Mouse (Mus musculus) cerebellum, postnatal 25 days (tissue): ENCODE data around the gene Zfp146.
A peak's percentile ranks its signal among the peaks of the same experiment; 100 is the strongest.
"Not testable (repeated sequence)": the region's sequence is repeated elsewhere in the genome, so short reads cannot be mapped to it uniquely, and the experiment has no call there.

Experiments used
- DNase-seq, 2 experiments: peaks; one replicate each; pipeline ENCODE4 v3.0.0; 2021; ENCODE audit warnings: mixed read lengths in 2 of 2

The Zfp146 gene

GRCm38 (mm10) chr7:30189116-30189491 is 19.6 kb upstream of the Zfp146 start:
- no peak for DNase-seq

- DNase-seq: peak in 1 of 2 experiments; percentile 55
Observed at GRCm38 (mm10) chr7:30188344-30189115, 19.0 kb upstream of the Zfp146 start.

DNA sequence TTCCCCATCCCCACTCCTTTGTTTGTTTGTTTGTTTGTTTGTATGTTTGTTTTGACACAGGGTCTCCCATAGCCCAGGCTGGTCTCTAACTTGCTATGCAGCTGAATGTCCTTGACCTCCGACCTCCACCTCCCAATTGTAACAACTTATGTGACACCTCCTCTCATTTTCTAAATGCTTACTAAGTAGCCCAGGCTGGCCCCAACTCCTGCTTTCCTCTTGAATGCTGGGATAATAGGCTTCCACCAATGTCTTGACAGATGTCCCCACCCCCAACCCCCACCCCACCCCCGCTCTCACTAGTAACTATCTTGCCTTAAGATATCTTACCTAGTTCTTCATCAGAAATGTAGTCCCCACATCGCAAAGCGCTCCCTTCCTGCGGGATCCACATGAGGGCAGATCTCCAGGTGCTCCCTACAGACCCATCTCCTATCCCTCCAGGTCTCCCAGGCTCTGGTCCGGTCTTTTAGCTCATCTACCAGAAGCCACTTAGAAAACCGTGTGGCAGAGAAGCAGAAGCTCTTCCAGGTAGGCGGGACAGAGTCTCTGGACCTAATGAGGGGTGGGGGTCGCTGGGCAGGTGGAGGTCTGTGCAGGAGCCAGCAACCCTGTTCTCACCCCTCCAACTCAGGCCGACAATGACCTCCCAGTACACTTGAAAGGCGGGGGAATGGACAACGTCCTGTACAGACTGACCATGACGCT is 15.2 kb upstream of the Zfp146 start:
- DNase-seq: no peak

DNA sequence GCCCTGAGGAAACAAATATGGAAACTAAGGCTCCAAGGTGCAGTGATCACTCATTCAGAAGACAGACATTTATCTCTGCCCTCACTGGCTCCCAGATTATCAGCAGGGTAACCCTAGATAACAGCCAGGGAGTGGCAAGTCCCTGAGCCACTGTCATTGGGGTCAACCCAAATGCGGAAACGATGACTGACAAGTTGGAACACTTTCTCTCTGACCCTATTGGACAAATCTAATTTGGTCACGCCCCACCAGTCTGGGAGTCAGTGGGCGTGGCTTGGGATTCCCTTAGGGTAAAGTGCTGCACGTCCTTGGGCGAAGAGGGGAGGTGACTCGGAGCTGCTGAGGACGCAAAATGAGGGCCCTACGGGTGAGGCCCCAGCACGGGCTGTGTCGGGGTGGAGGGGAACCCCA is 14.3 kb upstream of the Zfp146 start, which contains the start of gene Cox7a1:
Cox7a1 (plus strand) TSS at position 266 of the 411 bp plus-strand sequence.
- DNase-seq: peak; percentile 64 to 80

DNA sequence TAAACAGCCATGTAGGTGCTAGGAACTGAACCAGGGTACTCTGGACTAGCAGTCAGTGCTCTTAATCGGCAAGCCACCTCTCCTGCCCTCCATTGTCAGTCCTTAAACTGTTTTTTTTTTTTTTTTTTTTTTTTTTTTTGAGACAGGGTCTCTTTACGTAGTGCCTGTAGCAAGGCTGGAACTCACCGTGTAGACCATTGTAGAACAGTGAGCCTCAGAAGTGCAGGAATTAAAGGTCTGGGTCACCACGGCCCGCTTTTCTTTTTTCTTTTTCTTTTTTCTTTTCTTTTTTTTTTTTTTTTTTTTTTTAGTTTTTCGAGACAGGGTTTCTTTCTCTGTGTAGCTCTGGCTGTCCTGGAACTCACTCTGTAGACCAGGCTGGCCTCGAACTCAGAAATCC is 13.6 kb upstream of the Zfp146 start:
- DNase-seq: not testable (repeated sequence)

GRCm38 (mm10) chr7:30181929-30182328 is 12.4 kb upstream of the Zfp146 start:
- DNase-seq: peak in 1 of 2 experiments; percentile 45

DNA sequence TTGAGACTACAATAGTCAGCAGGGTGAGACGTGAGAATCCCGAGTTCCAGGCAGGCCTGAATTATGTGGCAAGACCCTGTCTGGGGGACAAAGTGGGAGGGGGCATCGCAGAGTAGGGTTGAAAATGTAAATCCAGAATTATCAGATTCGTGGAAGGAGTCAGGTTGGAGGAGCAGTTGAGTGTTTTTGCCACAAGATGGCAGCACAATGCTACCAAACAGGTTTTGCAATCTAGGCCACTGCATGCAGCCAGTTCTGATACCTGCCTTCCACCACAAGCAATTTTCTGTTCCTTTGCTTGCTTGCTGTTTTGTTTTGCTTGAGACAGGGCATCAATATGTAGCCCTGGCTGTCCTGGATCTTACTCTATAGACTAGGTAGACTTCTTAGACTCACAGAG is 11.8 kb upstream of the Zfp146 start:
- peak; percentile 82 to 88 for DNase-seq

DNA sequence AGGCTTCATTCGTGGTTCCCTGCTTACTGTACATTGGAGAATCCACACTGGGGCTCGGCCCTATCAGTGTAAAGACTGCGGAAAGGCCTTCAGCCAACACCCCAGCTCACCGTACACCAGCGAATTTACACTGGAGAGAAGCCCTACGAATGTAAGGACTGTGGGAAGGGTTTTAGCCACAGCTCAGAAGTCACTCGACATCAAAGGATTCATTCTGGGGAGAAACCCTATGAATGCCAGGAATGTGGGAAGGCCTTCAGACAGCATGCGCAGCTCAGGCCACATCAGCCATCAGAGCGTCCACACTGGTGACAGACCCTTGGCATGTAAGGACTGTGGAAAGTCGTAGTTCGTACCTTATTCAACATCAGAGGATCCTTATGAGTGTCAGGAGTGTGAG is 8.7 kb upstream of the Zfp146 start:
- no peak for DNase-seq

DNA sequence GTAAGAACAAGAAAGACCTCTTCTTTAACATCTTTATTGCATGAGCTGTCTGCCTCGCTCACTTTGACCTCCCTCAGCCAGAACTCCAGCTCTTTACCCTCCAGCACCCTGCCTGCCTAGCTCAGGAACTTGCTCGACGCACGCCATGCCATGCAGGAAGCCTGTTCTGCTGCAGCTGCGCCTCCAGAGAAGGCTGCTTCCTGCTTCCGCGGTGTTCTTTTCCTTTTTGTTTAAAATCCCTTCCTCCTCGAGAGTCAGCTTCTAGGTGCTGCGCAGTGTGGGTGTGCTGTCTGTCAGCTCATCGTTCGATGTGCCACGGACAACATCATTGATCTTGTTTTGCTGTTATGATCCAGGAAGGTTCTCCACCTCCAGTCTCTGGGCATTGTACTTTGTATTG is 6.9 kb upstream of the Zfp146 start:
- no peak for DNase-seq

GRCm38 (mm10) chr7:30170283-30170951 is 867 bp upstream of the Zfp146 start:
- DNase-seq: no peak

- no peak for DNase-seq
Observed at GRCm38 (mm10) chr7:30168914-30169582, 502 bp downstream of the Zfp146 start.

DNA sequence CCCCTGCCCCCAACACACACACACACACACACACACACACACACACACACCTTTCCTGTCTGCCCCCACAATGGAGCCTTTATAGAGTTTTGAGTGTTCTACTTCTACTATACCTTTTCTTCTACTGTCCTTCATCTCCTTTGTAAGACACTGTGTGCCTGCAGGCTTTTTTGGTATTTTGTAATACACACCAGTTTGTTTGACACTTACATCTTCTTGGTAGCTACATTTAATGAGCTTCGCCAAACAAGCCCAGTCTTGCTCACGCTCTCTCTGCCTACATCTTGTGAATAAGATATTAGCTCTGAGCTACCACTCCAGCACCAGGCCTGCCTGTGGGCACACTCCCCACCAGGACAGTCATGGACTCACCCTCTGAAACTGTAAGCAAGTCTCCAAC is 4.8 kb downstream of the Zfp146 start:
- no peak for DNase-seq

DNA sequence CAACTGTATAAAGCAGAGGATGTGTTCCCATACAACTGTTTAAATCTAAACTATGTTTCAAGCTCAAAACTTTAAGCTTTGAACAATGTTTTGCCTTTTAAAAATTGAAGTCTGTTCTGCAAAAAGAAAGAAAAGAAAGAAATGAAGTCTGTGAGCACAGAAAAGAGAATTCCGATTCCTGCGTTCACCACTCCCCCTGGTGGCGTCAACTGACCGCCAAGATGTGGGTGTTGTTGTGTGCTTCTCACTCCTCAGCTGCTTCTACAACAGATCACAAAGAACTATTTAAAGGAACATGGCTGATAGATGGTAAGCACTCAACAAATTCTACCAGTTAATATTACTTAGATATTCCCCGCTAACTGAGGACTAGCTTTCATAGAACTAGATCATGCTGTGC is 6.4 kb downstream of the Zfp146 start:
- no peak for DNase-seq

DNA sequence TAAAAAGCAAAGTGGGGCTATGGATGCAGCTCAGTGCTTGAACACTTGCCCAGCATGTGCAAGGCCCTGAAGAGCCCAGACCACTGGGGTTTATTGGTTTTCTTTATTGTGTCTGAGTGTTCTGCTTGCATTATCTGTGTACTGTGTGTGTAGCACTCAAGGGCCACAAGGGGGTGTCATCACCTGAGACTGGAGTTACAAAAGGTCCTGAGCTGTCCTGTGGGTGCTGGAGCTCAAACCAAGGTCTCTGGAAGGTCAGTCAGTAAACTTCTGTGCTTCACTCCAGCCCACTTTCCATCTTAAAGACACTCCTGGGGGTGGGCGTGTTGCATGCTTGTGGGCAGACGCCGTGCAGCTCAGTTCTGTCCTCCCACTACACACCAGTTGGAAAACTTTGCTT is 14.0 kb downstream of the Zfp146 start:
- no peak for DNase-seq

DNA sequence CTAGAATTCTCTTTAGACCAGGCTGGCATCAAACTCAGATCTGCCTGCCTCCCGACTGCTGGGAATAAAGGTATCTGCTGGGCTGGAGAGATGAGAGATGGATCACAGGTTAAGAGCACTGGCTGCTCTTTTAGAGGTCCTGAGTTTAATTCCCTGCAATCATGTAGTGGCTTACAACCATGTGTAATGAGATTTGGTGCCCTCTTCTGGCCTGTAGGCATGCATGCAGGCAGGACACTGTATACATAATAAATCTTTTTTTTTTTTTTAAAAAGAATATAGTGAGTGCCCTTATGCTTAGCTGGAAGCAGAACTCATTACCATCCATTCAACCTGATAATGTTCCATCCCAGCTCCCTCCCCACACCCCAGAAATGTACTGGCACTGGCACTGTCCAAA is 15.5 kb downstream of the Zfp146 start:
- no peak for DNase-seq

DNA sequence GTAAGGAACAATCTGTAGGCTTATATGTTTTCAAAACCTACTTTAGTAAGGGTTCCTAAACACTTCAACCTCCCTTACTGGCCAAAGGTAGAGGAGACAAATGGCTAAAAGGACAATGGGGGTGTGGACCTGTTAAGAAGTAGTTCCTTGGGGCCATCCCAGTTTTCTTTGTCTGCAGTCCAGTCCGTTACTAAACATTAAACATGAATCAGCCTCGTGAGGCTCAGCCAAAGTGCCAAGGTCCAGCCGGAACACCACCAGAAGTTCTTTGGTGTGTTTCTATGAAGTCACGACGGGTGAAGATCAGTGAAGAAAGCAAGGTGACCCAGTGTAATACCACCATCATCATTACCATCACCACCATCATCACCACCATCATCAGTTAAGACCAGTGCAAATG is 22.5 kb downstream of the Zfp146 start:
- no peak for DNase-seq

DNA sequence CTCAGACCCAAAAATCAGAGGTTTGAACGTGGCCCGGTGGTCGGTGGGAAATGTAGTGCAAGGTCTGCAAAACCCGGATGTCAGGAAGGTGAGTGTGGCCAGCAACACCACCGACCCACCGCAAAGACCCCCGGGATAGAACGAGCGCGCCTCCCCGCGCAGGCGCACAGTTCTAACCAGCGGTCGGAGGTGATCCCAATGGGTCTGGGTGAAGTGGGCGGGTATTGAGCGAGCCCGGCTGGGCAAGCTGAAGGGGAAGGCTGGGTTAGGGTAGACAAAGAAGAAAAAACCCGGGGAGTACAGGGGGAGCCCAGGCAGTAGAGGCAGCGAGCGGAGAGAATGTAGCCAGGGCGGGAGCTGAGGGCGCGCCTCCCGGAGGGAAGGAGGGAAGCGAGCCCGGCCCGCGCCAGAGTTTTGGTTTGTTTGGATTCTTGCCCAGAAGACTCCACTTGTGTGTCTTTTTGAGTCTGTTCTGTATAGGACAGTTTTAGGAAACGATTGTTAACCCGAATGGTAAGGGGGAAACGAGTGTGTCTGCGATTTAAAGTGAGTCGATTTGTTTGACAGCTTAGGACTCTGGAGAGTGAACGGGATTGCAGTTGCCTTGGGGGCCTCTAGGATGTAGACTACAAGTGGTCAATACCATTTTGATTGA is 25.9 kb downstream of the Zfp146 start:
- DNase-seq: peak; percentile 75 to 84

DNA sequence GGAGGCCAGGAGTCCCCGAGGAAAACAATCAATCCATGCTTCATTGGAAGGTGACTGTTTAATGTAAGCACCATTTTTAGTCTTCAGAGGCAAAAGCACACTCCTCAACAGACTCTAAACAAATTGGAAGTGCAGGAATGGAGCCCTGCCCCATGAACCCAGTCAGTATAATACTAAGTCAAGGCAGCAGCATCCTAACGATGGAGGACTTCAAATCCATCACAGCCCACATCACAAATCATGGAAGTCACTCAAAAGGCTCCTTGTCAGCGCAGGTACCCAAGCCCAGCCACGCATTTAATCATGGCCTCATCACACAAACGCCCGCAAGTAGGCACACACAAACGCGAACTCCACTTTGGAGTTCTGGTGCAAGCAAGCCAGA is 26.4 kb downstream of the Zfp146 start:
- DNase-seq: no peak

- DNase-seq: peak; percentile 26 to 34
Observed at GRCm38 (mm10) chr7:30136826-30137225, 32.7 kb downstream of the Zfp146 start.

DNA sequence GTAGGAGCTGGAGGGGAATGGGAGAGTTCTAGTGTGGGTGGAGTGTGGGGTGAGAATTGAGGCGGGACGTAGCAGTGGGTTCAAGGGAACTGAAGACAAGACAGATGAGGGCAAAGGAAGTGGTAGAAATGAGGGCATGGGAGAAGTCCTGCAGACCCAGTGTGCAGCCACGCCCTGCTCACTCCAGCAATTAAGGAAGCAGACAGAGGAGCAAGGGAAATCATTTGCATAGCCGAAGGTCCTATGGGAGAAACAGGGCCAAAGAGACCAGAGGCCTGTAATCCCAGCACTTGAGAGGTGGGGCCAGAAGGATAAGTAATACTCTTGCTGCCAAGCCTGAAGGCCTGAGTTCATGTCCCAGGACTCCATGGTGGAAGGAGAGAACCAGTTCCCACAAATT is 37.2 kb downstream of the Zfp146 start:
- DNase-seq: no peak

DNA sequence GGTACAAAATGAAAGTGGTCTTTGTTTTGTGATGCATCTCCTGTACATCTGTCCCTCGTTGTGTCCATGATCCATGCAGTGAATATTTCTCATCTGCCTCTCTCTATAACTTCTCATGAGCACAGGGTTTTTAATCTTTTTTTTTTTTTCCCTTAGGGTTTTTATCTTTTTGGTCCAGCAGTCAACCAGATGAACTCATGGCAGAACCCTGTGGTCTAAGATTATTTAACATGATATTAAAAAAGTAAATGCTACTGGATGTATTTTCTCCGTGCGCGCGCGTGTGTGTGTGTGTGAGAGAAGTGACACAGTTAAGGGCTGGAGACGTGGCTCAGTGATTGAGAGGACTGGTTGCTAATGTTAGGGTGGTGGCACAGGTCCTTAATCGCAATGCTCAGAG is 39.6 kb downstream of the Zfp146 start:
- no peak for DNase-seq

- DNase-seq: no peak
Observed at GRCm38 (mm10) chr7:30122188-30122530, 47.4 kb downstream of the Zfp146 start.
